Mouse (Mus musculus): ENCODE data around the gene Ttc17. TPM values are rescaled to one million over a fixed set of nuclear protein-coding genes. Genes with fewer than 3 reads are reported as not detected.
"Not testable (repeated sequence)": the region's sequence is repeated elsewhere in the genome, so short reads cannot be mapped to it uniquely, and the experiment has no call there.

Ttc17 gene
- 10 to 100 TPM; 34.6 to 36.5 TPM for total RNA-seq (2021)
- long read RNA-seq, experiment 1, full-length matches to known transcripts: 3 of 14 reads
- long read RNA-seq, experiment 1, partial matches to known transcripts: 3 of 14 reads
- long read RNA-seq, experiment 1, other reads (novel, unspliced or antisense): 8 of 14 reads
- long read RNA-seq, experiment 2, full-length matches to known transcripts: 4 of 12 reads
- long read RNA-seq, experiment 2, partial matches to known transcripts: 2 of 12 reads
- long read RNA-seq, experiment 2, other reads (novel, unspliced or antisense): 6 of 12 reads

GRCm38 (mm10) chr2:94406083-94406957 lies at the start of gene Ttc17:
TSS of gene Ttc17 (minus strand) at chr2:94406689.
- DNase-seq (ENCODE audit: low spot score in 2 of 2): peak; percentile 83 to 87

GRCm38 (mm10) chr2:94449643-94450042 lies 43.2 kb upstream of the Ttc17 start:
- no peak for DNase-seq (ENCODE audit: low spot score in 2 of 2)

DNA sequence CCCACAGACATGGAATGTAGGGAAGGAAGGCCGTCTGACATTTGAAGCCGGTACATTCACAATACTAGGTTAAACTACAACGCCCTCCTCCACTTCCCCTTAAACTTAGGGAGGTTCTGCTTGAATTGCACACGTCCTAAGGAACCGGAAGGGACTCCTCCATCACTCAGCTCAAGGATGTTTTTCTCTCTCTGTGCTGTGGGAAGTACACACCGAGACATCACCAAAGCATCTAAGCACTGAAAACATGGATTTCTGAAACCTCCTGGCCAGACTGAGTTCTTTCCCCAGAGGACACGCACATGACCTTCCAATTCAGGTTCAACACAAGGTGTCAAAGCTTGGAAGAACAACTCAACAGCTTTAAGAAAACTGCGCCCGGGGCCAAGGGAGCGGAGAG lies 30.5 kb upstream of the Ttc17 start:
- DNase-seq (ENCODE audit: low spot score in 2 of 2): no peak

GRCm38 (mm10) chr2:94435481-94435880 lies 29.0 kb upstream of the Ttc17 start:
- DNase-seq (ENCODE audit: low spot score in 2 of 2): no peak

DNA sequence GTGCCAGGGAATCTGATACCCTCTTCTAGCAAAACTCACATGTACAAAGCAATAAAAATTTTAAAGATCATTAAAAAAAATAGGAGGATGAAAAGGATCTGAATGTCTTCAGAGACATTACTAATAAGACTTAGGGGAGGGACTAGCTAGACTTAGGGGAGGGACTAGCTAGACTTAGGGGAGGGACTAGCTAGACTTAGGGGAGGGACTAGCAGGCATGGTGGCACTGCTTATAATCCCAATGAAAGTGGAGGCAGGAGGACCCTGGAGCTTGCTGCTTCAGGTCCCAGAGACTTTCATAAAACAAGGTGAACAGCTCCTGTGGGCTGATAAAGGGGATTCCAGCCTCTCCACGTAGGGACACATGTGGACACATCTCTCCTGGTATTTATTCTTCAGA lies 28.3 kb upstream of the Ttc17 start:
- DNase-seq (ENCODE audit: low spot score in 2 of 2): no peak

DNA sequence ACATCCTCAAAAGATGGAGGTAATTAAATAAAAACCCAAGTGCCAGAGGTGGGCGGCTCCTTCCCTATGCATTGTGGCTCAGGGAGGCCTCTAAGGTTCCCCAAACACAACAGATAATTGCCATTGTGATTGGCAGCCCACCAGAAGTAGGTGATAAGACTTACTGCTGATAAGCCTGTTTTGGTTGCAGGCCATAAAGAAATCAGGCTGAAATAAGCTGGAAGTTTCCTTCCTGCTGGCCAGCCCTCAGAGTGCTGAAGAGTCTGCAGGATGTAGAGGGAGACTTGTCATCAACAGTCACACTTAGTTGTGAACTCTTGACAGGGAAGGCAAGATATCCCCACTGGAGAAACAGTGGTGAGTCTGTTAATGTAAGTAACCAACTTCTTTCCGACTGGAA lies 25.7 kb upstream of the Ttc17 start:
- DNase-seq (ENCODE audit: low spot score in 2 of 2): no peak

- DNase-seq (ENCODE audit: low spot score in 2 of 2): no peak
These were observed 22.0 kb upstream of the Ttc17 start for GRCm38 (mm10) chr2:94428456-94428855.

DNA sequence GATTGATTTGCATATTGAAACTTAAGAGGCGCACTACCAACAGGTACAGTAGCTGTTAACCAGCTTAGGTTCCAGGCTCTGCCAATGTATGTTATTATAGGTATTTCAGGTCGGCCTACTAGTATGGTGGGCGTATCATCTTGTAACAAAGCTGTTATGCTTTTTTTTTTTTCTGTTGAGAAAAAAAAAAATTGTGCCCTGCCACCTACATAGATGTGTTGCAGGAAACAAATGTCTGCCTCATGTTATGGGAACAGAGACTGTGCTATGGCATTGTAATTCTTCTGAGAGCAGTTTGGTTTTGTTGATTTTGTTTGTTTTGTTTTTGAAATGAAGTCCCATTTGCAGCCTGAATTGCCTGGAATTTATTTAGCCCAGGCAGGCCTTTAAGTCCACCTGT lies 952 bp upstream of the Ttc17 start:
- DNase-seq (ENCODE audit: low spot score in 2 of 2): no peak

- DNase-seq (ENCODE audit: low spot score in 2 of 2): no peak
These were observed 532 bp upstream of the Ttc17 start for GRCm38 (mm10) chr2:94407021-94407420.

GRCm38 (mm10) chr2:94405397-94406082 lies 949 bp downstream of the Ttc17 start:
- peak in 1 of 2 experiments; percentile 20 for DNase-seq (ENCODE audit: low spot score in 2 of 2)

GRCm38 (mm10) chr2:94404512-94405240 lies 1.8 kb downstream of the Ttc17 start:
- no peak for DNase-seq (ENCODE audit: low spot score in 2 of 2)

DNA sequence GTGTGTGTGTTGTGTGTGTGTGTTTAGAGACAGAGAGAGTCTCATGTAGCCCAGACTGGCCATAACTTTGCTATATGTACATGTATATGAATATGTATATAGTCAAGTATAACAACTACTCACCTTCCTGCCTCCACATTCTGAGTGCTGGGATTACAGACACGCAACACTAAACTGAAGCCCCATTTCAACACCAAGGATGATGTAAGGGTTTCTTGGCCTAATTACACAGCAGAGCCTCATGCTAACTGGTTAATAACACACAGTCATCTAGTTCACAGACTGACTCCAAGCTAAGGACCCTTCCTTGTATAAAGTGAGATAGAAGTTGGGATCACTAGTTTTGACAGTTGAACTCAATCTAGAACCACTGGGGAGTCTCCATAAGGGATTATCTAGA lies 3.9 kb downstream of the Ttc17 start:
- DNase-seq (ENCODE audit: low spot score in 2 of 2): no peak

GRCm38 (mm10) chr2:94402096-94402495 lies 4.4 kb downstream of the Ttc17 start:
- DNase-seq (ENCODE audit: low spot score in 2 of 2): no peak

GRCm38 (mm10) chr2:94401006-94401405 lies 5.5 kb downstream of the Ttc17 start:
- DNase-seq (ENCODE audit: low spot score in 2 of 2): no peak

GRCm38 (mm10) chr2:94398138-94398970 lies 8.1 kb downstream of the Ttc17 start:
- peak; percentile 69 to 79 for DNase-seq (ENCODE audit: low spot score in 2 of 2)

DNA sequence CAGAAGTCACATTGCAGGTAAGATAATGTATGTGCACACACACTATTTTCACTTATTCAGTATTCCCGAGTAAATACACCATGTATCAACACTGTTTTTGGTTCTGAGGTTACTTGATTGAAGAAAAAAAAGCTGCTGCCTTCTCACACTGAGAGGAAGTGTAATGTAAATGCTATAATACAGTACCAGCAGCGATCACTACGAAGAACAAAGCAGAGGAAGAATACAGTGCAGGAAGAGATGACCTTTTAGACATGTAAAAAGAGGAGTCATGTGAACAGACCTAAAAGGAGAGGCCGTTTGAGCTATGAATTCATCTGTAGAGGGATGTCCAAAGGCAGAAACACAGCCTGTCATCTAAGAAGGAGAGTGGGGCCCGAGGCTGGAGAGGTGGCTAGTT lies 9.0 kb downstream of the Ttc17 start:
- no peak for DNase-seq (ENCODE audit: low spot score in 2 of 2)

DNA sequence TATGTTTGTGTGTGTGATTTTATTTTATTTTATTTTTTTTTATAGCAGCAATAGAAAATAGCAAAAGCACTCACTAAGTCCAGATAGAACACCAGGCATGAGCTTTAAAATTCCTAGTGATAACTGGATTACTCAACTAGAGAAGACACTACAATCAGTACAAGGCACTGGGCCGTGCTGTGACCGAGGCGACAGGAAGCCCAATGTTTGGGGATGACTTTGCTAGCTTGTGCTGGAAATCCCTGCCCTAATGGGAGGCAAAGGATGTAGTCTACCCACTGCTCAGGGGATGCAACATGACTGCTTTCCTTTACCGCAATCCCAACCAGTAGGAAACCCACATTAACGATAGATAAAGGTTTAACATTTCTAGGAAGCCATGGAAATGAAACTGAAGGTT lies 10.2 kb downstream of the Ttc17 start:
- DNase-seq (ENCODE audit: low spot score in 2 of 2): no peak

DNA sequence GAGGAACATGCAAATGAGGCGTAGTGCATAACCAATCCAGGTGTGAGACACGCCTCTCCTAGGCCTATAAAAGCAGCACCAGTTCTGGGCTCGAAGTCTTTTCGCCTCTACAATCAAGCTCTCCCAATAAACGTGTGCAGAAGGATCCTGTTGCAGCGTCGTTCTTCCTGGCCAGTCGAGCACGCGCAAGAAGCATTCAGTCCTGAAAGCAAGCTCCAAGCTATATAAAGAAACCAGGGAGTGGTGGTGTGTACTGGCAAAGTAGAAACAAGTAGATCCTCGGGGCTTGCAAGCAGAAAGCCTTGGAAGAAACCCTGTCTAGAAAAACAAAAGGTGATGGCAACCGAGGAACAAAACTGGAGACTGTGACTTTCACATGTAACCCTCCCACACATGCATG lies 15.4 kb downstream of the Ttc17 start:
- not testable (repeated sequence) for DNase-seq (ENCODE audit: low spot score in 2 of 2)

GRCm38 (mm10) chr2:94389000-94389399 lies 17.5 kb downstream of the Ttc17 start:
- DNase-seq (ENCODE audit: low spot score in 2 of 2): no peak

GRCm38 (mm10) chr2:94387846-94388245 lies 18.6 kb downstream of the Ttc17 start:
- DNase-seq (ENCODE audit: low spot score in 2 of 2): no peak

All from layer of hippocampus, postnatal 14 days (tissue).